28 mouse cellular contexts compared by ENCODE assay signal in the genomic region with DNA sequence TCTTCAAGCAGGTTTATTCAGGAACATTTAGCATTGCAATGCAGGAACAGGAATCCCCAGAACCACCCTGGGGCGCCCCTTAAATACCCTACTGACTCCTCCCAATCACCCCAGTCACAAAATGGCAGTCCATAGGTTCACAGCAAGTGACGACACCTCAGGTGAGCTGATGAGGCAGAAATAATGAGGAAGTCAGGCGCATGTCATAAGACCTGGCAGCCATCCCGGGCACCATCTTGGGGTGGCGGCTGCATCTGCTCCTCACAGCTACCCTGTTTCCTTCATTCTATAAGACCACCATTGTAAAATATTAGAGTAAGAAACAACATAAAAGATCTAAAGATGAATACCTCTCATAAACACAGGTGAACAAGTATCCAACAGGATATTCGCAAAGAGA. TPM values are rescaled to one million over a fixed set of nuclear protein-coding genes. Genes with fewer than 3 reads are reported as not detected.
DNase-seq lines count a peak whose midpoint lies in the region; ATAC-seq and TF ChIP-seq lines count a peak whose summit lies in the region.
"Had no signal": no experiment of that assay in that cellular context is flagged by ENCODE, and none has a peak within 500 bp of the region (broad histone marks: within the 10 kb centered on the region; RNA-seq: fewer than 3 reads in every experiment).

No protein-coding gene starts in this region.

- H3K9ac ChIP-seq in midbrain, postnatal 0 days (replicated peaks; ENCODE audit: low read length, poor library complexity, severe bottlenecking), result no peak overlapping the region
- H3K9ac ChIP-seq in midbrain, embryonic 16.5 days (ENCODE audit: low read depth, low read length), result no peak overlapping the region
- H3K9ac ChIP-seq: embryonic facial prominence, embryonic 13.5 days; forebrain, embryonic 12.5 days; forebrain, embryonic 15.5 days; heart, embryonic 13.5 days; hindbrain, embryonic 12.5 days; hindbrain, embryonic 15.5 days; intestine, embryonic 15.5 days had no signal

- peak; percentile 73 to 77 for DNase-seq in cerebellum, postnatal 10 days
- no peak for DNase-seq in cerebellum, adult 11-12 months
- DNase-seq in cerebellum, postnatal 36 days, result peak; percentile 15 to 17
- DNase-seq in cerebellum, adult 9-10 months, result no peak
- peak; percentile 10 for DNase-seq in midbrain, postnatal 0 days (ENCODE audit: low spot score)
- DNase-seq in layer of hippocampus, postnatal 14 days (ENCODE audit: low spot score in 2 of 2), result no peak
- DNase-seq in gastrocnemius, postnatal 14 days, result no peak
- DNase-seq: adrenal gland, postnatal 10 days; adrenal gland, postnatal 36 days; cerebellum, adult 9-11 months; embryo, embryonic 11 days; gastrocnemius, postnatal 36 days; heart, adult 2 months; heart, postnatal 14 days; heart, postnatal 4 days; kidney, adult 11 months had no signal

- ATAC-seq in midbrain, postnatal 0 days (ENCODE audit: low FRiP score), result no peak
- ATAC-seq in midbrain, embryonic 16.5 days, result no peak
- ATAC-seq: forebrain, embryonic 15.5 days; intestine, embryonic 15.5 days had no signal

- 0 out of 2 replicates have a peak, but pooled peaks cover 2% of the 10 kb centered on the region for H3K36me3 ChIP-seq in midbrain, postnatal 0 days (ENCODE audit: insufficient read depth, low read length)
- H3K36me3 ChIP-seq in midbrain, embryonic 16.5 days (ENCODE audit: control insufficient read depth, insufficient read depth, low read length), result peaks cover 8% of the 10 kb centered on the region
- H3K36me3 ChIP-seq: intestine, embryonic 15.5 days had no signal

- no peaks in the 10 kb centered on the region for H3K27me3 ChIP-seq in midbrain, postnatal 0 days (ENCODE audit: insufficient read depth, low read length)
- H3K27me3 ChIP-seq in midbrain, embryonic 16.5 days (ENCODE audit: control insufficient read depth, insufficient read depth, low read depth, low read length), result no peaks in the 10 kb centered on the region
- H3K27me3 ChIP-seq: embryonic facial prominence, embryonic 13.5 days; forebrain, embryonic 12.5 days; forebrain, embryonic 15.5 days; heart, embryonic 13.5 days; hindbrain, embryonic 12.5 days; hindbrain, embryonic 15.5 days; intestine, embryonic 15.5 days had no signal

- no peak overlapping the region for H3K4me3 ChIP-seq in midbrain, postnatal 0 days (ENCODE audit: low read depth, low read length)
- no peak overlapping the region for H3K4me3 ChIP-seq in midbrain, embryonic 16.5 days (ENCODE audit: low read depth, low read length)
- H3K4me3 ChIP-seq: embryonic facial prominence, embryonic 10.5 days; embryonic facial prominence, embryonic 13.5 days; erythroblast, embryonic 14.5 days; forebrain, embryonic 12.5 days; forebrain, embryonic 15.5 days; heart, adult 2 months; heart, embryonic 10.5 days; heart, embryonic 13.5 days; hindbrain, embryonic 12.5 days; hindbrain, embryonic 15.5 days; intestine, embryonic 15.5 days had no signal

- intact Hi-C loops in gastrocnemius, postnatal 14 days (cut with DNase I; ENCODE audit: low total_unique reads), result no loop called here

- H3K9me3 ChIP-seq in midbrain, postnatal 0 days (ENCODE audit: low read length), result no peaks in the 10 kb centered on the region
- no peaks in the 10 kb centered on the region for H3K9me3 ChIP-seq in midbrain, embryonic 16.5 days (replicated peaks; ENCODE audit: control insufficient read depth, low read length, poor library complexity, severe bottlenecking)
- H3K9me3 ChIP-seq: embryonic facial prominence, embryonic 10.5 days; embryonic facial prominence, embryonic 13.5 days; forebrain, embryonic 12.5 days; forebrain, embryonic 15.5 days; G1E; heart, embryonic 10.5 days; heart, embryonic 13.5 days; hindbrain, embryonic 12.5 days; hindbrain, embryonic 15.5 days; intestine, embryonic 15.5 days had no signal

- H3K27ac ChIP-seq in midbrain, postnatal 0 days (ENCODE audit: low read depth, low read length), result no peak overlapping the region
- H3K27ac ChIP-seq in midbrain, embryonic 16.5 days (ENCODE audit: low read length), result no peak overlapping the region
- H3K27ac ChIP-seq: embryonic facial prominence, embryonic 10.5 days; embryonic facial prominence, embryonic 13.5 days; forebrain, embryonic 12.5 days; forebrain, embryonic 15.5 days; heart, adult 2 months; heart, embryonic 10.5 days; heart, embryonic 13.5 days; hindbrain, embryonic 12.5 days; hindbrain, embryonic 15.5 days; intestine, embryonic 15.5 days had no signal

- no peak for TF ChIP-seq CTCF in midbrain, postnatal 0 days (IDR thresholded peaks at IDR 0.05)

- H3K4me1 ChIP-seq in midbrain, postnatal 0 days (ENCODE audit: insufficient read depth, low read length), result no peaks in the 10 kb centered on the region
- no peaks in the 10 kb centered on the region for H3K4me1 ChIP-seq in midbrain, embryonic 16.5 days (ENCODE audit: control insufficient read depth, insufficient read depth, low read length)
- H3K4me1 ChIP-seq: embryonic facial prominence, embryonic 10.5 days; embryonic facial prominence, embryonic 13.5 days; forebrain, embryonic 12.5 days; forebrain, embryonic 15.5 days; heart, embryonic 10.5 days; heart, embryonic 13.5 days; hindbrain, embryonic 12.5 days; hindbrain, embryonic 15.5 days; intestine, embryonic 15.5 days had no signal

- no peak overlapping the region for H3K4me2 ChIP-seq in midbrain, postnatal 0 days (ENCODE audit: low read depth, low read length, poor library complexity, severe bottlenecking)
- H3K4me2 ChIP-seq in midbrain, embryonic 16.5 days (ENCODE audit: low read length), result no peak overlapping the region
- H3K4me2 ChIP-seq: embryonic facial prominence, embryonic 13.5 days; forebrain, embryonic 12.5 days; forebrain, embryonic 15.5 days; heart, embryonic 13.5 days; hindbrain, embryonic 12.5 days; hindbrain, embryonic 15.5 days; intestine, embryonic 15.5 days had no signal

- 94% methylated on average over 6 of the region's 6 CpGs for WGBS in midbrain, postnatal 0 days
- WGBS in midbrain, embryonic 16.5 days, result 96% methylated on average over 6 of the region's 6 CpGs

RNA-seq across cellular contexts. Expression of gene Dis3l2, which starts 58.6 kb away (rescaled TPM):
- 45.7 and 52.5 TPM in 2 replicates for total RNA-seq in midbrain, postnatal 0 days (2014; rRNA removed)
- polyA plus RNA-seq in midbrain, postnatal 0 days (2015; fragmentation: Nextera tagmentation; extraction: Ambion mirVana), result 33.3 and 33.5 TPM in 2 replicates
- 42.7 and 45.8 TPM in 2 replicates for polyA plus RNA-seq in midbrain, embryonic 16.5 days (2015; fragmentation: Nextera tagmentation; extraction: Ambion mirVana)
- total RNA-seq in layer of hippocampus, postnatal 14 days (2021), result 10 to 100 TPM; 24.7 to 25.9 TPM
- total RNA-seq in gastrocnemius, postnatal 14 days (2021), result 10 to 100 TPM; 11.1 to 12.0 TPM

Comparison
In these comparisons a context has a peak if more than half of its experiments do, and no peak if none do; other contexts are left out.
1. DNase-seq: peak in cerebellum, postnatal 10 days (2 of 2), cerebellum, postnatal 36 days (2 of 2) and midbrain, postnatal 0 days (single experiment); none in cerebellum, adult 11-12 months (single experiment), cerebellum, adult 9-10 months (single experiment), layer of hippocampus, postnatal 14 days (0 of 2) and gastrocnemius, postnatal 14 days (single experiment).